In genomic region chr9:87027423-87028084, GRCm38 (mm10) we compare ENCODE assay signal across 8 mouse cellular contexts. TPM values are rescaled to one million over a fixed set of nuclear protein-coding genes. Genes with fewer than 3 reads are reported as not detected.
DNase-seq lines count a peak whose midpoint lies in the region; ATAC-seq and TF ChIP-seq lines count a peak whose summit lies in the region.
"Had no signal": no experiment of that assay in that cellular context is flagged by ENCODE, and none has a peak within 500 bp of the region (broad histone marks: within the 10 kb centered on the region; RNA-seq: fewer than 3 reads in every experiment).

No protein-coding gene starts in this region.

- peaks cover 6 to 30% of the 10 kb centered on the region in 2 experiments for H3K36me3 ChIP-seq in CH12.LX (replicated peaks in 1 of 2; ENCODE audit: control insufficient read depth in 1 of 2, insufficient read depth in 1 of 2, low read length in 1 of 2)
- no peaks in the 10 kb centered on the region for H3K36me3 ChIP-seq in lung, embryonic 14.5 days (ENCODE audit: insufficient read depth)

- H3K4me2 ChIP-seq in CH12.LX (ENCODE audit: insufficient read depth, low read depth, poor library complexity, severe bottlenecking), result no peak overlapping the region
- no peak overlapping the region for H3K4me2 ChIP-seq in lung, embryonic 14.5 days
- H3K4me2 ChIP-seq: heart, embryonic 13.5 days had no signal

- no peak for TF ChIP-seq EP300 in CH12.LX (IDR thresholded peaks at IDR 0.05; ENCODE audit: low read length)

- peaks cover 5% of the 10 kb centered on the region for H3K79me2 ChIP-seq in CH12.LX (replicated peaks; ENCODE audit: control insufficient read depth, extremely low read depth, insufficient read depth, poor library complexity, severe bottlenecking)

- in situ Hi-C loops in CH12.LX (cut with MboI; ENCODE audit: low pct_ligation_motif_present, low pct_unique_long_range_greater_than_20kb, low sequenced_read_pairs), result no loop called here

- H3K9ac ChIP-seq in CH12.LX (ENCODE audit: insufficient read depth, low read depth), result no peak overlapping the region
- H3K9ac ChIP-seq in lung, embryonic 14.5 days, result no peak overlapping the region
- H3K9ac ChIP-seq: heart, embryonic 13.5 days had no signal

- ATAC-seq in activated CD4-positive, CD25-positive, alpha-beta regulatory T cell, adult 4 months, result peak; percentile 72
- ATAC-seq in hematopoietic stem cell, adult 5-6 weeks (replicated peaks in 1 of 2; ENCODE audit: insufficient read depth in 1 of 2, low FRiP score in 2 of 2, low TSS enrichment in 1 of 2, low read depth in 1 of 2, poor library complexity in 2 of 2, severe bottlenecking in 2 of 2), result peak; percentile 65 to 80; a peak in 2 of 4 replicates
- peak; percentile 65; the same call in 1 of the 2 replicates for ATAC-seq in lung, embryonic 14.5 days (ENCODE audit: insufficient read depth)

- no peak for TF ChIP-seq POLR2A in CH12.LX (IDR thresholded peaks at IDR 0.05; ENCODE audit: low read depth, low read length)

- H3K4me1 ChIP-seq in CH12.LX (ENCODE audit: control insufficient read depth in 1 of 2, insufficient read depth in 2 of 2), result peaks cover 6 to 21% of the 10 kb centered on the region in 2 experiments
- H3K4me1 ChIP-seq in lung, embryonic 14.5 days (ENCODE audit: insufficient read depth), result no peaks in the 10 kb centered on the region

- no peaks in the 10 kb centered on the region for H3K27me3 ChIP-seq in CH12.LX (replicated peaks)
- H3K27me3 ChIP-seq in lung, embryonic 14.5 days (ENCODE audit: insufficient read depth, low read length), result no peaks in the 10 kb centered on the region
- H3K27me3 ChIP-seq: heart, embryonic 13.5 days had no signal

- 42% methylated on average over 8 of the region's 8 CpGs for WGBS in lung, embryonic 14.5 days

- peak; percentile 83 to 89 for TF ChIP-seq CTCF in CH12.LX (conservative IDR thresholded peaks at IDR 0.05 in 1 of 2, IDR thresholded peaks at IDR 0.05 in 1 of 2; ENCODE audit: low read depth in 2 of 2, low read length in 2 of 2)
- TF ChIP-seq CTCF in layer of hippocampus, adult 2 months (conservative IDR thresholded peaks at IDR 0.05), result peak; percentile 99
- peak; percentile 85 for TF ChIP-seq CTCF in lung, embryonic 14.5 days (IDR thresholded peaks at IDR 0.05; ENCODE audit: low read depth)

- TF ChIP-seq RAD21 in CH12.LX (IDR thresholded peaks at IDR 0.05; ENCODE audit: low read depth, low read length), result peak; percentile 77

- peak; percentile 71 for DNase-seq in CH12.LX (ENCODE audit: extremely low read depth)
- peak; percentile 57 for DNase-seq in embryo, embryonic 11.5 days (ENCODE audit: low read depth, low spot score)
- DNase-seq in layer of hippocampus, adult 2 months (ENCODE audit: low spot score in 2 of 2), result peak; percentile 50 to 70
- peak; percentile 92 for DNase-seq in lung, embryonic 14.5 days
- DNase-seq in retina, embryonic 14.5 days (ENCODE audit: low spot score), result peak; percentile 91

- dilution Hi-C loops in CH12.LX (cut with MboI; ENCODE audit: extremely low pct_ligation_motif_present, extremely low pct_unique_long_range_greater_than_20kb, low sequenced_read_pairs), result no loop called here

- no peak overlapping the region for H3K4me3 ChIP-seq in CH12.LX (replicated peaks in 1 of 3; ENCODE audit: low read depth in 2 of 3, low read length in 2 of 3, poor library complexity in 1 of 3)
- H3K4me3 ChIP-seq in layer of hippocampus, adult 2 months, result no peak overlapping the region
- H3K4me3 ChIP-seq in lung, embryonic 14.5 days (ENCODE audit: low read depth, low read length), result no peak overlapping the region
- H3K4me3 ChIP-seq: heart, embryonic 13.5 days had no signal

- no peak overlapping the region for H3K27ac ChIP-seq in CH12.LX (ENCODE audit: insufficient read depth, low read depth)
- no peak overlapping the region for H3K27ac ChIP-seq in layer of hippocampus, adult 2 months
- H3K27ac ChIP-seq in lung, embryonic 14.5 days (ENCODE audit: low read depth), result no peak overlapping the region
- H3K27ac ChIP-seq: heart, embryonic 13.5 days had no signal

- no peaks in the 10 kb centered on the region for H3K9me3 ChIP-seq in CH12.LX (replicated peaks; ENCODE audit: low read length)
- no peaks in the 10 kb centered on the region for H3K9me3 ChIP-seq in lung, embryonic 14.5 days (ENCODE audit: low read depth, low read length)
- H3K9me3 ChIP-seq: heart, embryonic 13.5 days had no signal

TF ChIP-seq in CH12.LX, 34 proteins besides CTCF, POLR2A, EP300 and RAD21:
- TF ChIP-seq SMC3 (IDR thresholded peaks at IDR 0.05; ENCODE audit: low read depth, low read length) (peak; percentile 73), MAFK (IDR thresholded peaks at IDR 0.05; ENCODE audit: insufficient replicate concordance, low read length) (no peak), MAZ (IDR thresholded peaks at IDR 0.05; ENCODE audit: low read depth, low read length) (no peak)

RNA-seq across cellular contexts. Expression of gene Cyb5r4, which starts 5.7 kb away (rescaled TPM):
- total RNA-seq in CH12.LX (2012; rRNA removed), result 37.5 and 43.6 TPM in 2 replicates
- 109 and 121 TPM in 2 replicates for total RNA-seq in CH12.LX (2014; rRNA removed)
- 75.1 and 80.6 TPM in 2 replicates for polyA plus RNA-seq in CH12.LX (2012; ENCODE audit: insufficient read length, low read depth)
- 10 to 100 TPM; 27.5 to 28.0 TPM for polyA plus RNA-seq in activated CD4-positive, CD25-positive, alpha-beta regulatory T cell, adult 4 months (2017; shearing (Covaris generic))
- total RNA-seq in hematopoietic stem cell, adult 5-6 weeks (2017), result 119 and 130 TPM in 2 replicates
- 10 to 100 TPM; 33.2 to 33.5 TPM for total RNA-seq in layer of hippocampus, adult 2 months (2021)
- polyA plus RNA-seq in lung, embryonic 14.5 days (2014; fragmentation: Nextera tagmentation; extraction: Ambion mirVana), result 50.1 and 50.2 TPM in 2 replicates

RNA-seq across cellular contexts. Expression of gene Ripply2, which starts 12.2 kb away (rescaled TPM):
- total RNA-seq in CH12.LX (2012; rRNA removed) (not detected in 2 replicates), CH12.LX (2014; rRNA removed) (not detected in 2 replicates)
- polyA plus RNA-seq in CH12.LX (2012; ENCODE audit: insufficient read length, low read depth), result not detected in 2 replicates
- not detected for polyA plus RNA-seq in activated CD4-positive, CD25-positive, alpha-beta regulatory T cell, adult 4 months (2017; shearing (Covaris generic))
- not detected in 2 replicates for total RNA-seq in hematopoietic stem cell, adult 5-6 weeks (2017)
- total RNA-seq in layer of hippocampus, adult 2 months (2021), result 10 to 100 TPM; 11.1 to 12.1 TPM
- polyA plus RNA-seq in lung, embryonic 14.5 days (2014; fragmentation: Nextera tagmentation; extraction: Ambion mirVana), result not detected in 2 replicates

Comparison
In these comparisons a context has a peak if more than half of its experiments do, and no peak if none do; other contexts are left out.
1. RNA of gene Ripply2, which starts 12.2 kb away (total RNA-seq): 11.1 to 12.1 TPM in layer of hippocampus, adult 2 months; not detected in CH12.LX and not detected in hematopoietic stem cell, adult 5-6 weeks; every median in the first group is over 10 times any median in the second.
2. Peak in every context shown above with its lines, with median percentiles within 50 percentile points of each other: DNase-seq, CTCF ChIP-seq and ATAC-seq.